Mouse (Mus musculus): ENCODE measurements around the gene Podxl2.

- TF ChIP-seq CTCF (IDR thresholded peaks at IDR 0.05; ENCODE audit: low read depth) (no peak), EP300 (IDR thresholded peaks at IDR 0.05; ENCODE audit: low read depth) (no peak)
Observed at GRCm38 (mm10) chr6:88872811-88873210, 2.0 kb downstream of the Podxl2 start.
